Mouse (Mus musculus) testis, postnatal 10 days (tissue): ENCODE results near the gene Il1r2.

Source experiments
- DNase-seq: peaks from one replicate; pipeline ENCODE4 v3.0.0; 2021; ENCODE audit warnings: low spot score

The Il1r2 gene

GRCm38 (mm10) chr1:40073779-40074178 lies at the start of gene Il1r2:
Gene Il1r2 (plus strand): TSS chr1:40074079.
- DNase-seq, result no peak

DNA sequence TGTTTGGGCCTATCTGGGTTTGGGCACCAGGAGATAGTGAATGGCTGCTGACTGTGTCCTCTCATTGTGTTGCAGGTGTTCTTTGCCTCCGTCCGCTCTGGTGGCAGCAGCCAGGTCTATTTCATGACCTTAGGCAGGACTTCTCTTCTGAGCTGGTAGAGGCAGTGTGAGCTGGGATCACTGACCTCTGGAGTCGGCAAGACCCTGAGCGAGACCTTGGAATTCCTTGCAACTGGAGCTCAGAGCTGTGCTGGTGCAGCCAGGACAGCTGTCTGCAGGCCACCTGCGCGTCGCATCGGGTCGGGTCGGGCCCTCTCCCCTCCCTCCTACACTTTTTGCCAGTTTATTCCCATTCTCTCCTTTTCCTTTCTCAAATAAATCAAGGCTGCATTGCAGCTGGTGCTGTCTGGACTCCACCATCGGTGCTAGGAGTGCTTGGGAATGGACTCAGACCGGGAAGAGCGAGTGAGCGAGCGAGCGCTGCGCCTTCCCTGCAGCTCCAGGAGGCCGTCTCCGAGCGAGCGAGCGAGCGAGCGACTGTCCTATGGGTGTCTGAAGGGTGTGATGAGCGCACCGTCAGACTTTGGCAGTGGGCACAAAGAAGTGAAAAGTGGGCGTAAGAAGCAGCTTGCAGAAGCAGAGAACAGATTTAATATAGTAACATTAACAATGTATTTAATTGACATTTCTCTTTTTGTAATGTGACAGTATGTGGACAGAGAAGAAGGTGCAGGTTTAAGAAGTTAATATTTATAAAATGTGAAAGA lies 49.1 kb upstream of the Il1r2 start:
- no peak for DNase-seq

- DNase-seq, result no peak
These were observed 48.5 kb upstream of the Il1r2 start for GRCm38 (mm10) chr1:40025416-40025815.

GRCm38 (mm10) chr1:40027116-40027620 lies 46.7 kb upstream of the Il1r2 start:
- no peak for DNase-seq

GRCm38 (mm10) chr1:40028207-40028998 lies 45.5 kb upstream of the Il1r2 start:
- no peak for DNase-seq

DNA sequence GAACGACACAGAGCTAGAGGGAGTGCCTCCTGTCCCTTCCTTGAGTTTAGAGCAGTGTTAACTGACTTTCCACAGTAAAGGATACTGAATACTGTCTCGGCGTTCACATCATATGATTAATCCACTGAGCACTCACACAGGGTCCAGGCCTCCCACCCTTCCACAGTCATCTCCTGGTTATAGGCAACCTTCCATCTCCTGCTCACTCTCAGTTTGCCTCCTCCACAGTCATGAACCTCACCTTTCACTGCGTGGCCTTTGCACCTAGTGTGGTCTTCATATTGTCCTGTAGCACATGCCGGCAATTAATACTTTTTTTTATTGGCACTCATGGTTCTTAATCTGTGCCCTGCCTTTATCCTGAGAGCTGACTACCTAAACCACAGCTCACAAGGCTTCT lies 44.3 kb upstream of the Il1r2 start:
- DNase-seq, result no peak

GRCm38 (mm10) chr1:40030287-40030975 lies 43.4 kb upstream of the Il1r2 start:
- no peak for DNase-seq

- DNase-seq, result no peak
These were observed 42.9 kb upstream of the Il1r2 start for GRCm38 (mm10) chr1:40030976-40031356.

- no peak for DNase-seq
These were observed 42.3 kb upstream of the Il1r2 start for GRCm38 (mm10) chr1:40031626-40032025.

- DNase-seq, result no peak
These were observed 40.6 kb upstream of the Il1r2 start for GRCm38 (mm10) chr1:40033315-40033714.

- DNase-seq, result no peak
These were observed 40.0 kb upstream of the Il1r2 start for GRCm38 (mm10) chr1:40033743-40034420.

DNA sequence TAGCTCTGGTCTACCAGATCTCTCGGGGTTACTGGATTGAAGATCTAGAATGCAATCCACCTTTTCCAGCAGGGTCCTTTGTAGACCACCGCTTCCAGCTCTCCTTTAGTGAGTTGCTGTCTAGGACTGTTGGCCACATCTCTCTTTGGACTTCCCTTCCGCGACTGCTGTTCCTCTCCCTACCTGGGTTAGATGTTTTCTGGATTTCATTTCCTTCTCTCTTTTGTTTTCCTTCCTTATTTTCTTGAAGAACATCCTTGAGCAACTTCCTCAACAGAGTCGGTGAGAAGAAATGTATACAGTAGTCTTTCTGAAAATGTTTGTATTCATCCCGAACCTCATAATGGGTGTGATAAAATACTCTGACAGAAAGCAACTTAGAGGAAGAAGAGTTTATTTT lies 36.0 kb upstream of the Il1r2 start:
- DNase-seq, result no peak

DNA sequence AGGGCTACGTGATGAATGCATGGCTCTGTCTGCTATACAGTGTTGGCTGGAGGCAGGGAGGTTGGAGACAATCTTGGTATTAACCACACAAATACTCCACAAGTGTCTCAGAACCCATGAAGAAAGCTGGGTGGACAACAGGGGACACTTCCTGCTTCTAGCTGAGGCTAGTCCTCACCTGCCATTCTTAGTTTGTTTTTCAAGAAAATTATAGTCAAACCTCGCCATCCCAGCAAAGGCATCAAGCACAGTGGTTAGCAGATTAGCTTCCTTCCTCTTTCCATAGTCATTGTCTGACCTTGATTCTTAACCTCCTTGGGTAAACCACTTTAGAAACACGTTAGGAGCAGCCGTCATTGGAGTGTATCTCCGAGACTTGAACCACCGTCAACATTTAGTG lies 28.2 kb upstream of the Il1r2 start:
- no peak for DNase-seq

- DNase-seq, result no peak
These were observed 27.3 kb upstream of the Il1r2 start for GRCm38 (mm10) chr1:40046600-40046999.

- DNase-seq, result no peak
These were observed 22.7 kb upstream of the Il1r2 start for GRCm38 (mm10) chr1:40051157-40051556.

DNA sequence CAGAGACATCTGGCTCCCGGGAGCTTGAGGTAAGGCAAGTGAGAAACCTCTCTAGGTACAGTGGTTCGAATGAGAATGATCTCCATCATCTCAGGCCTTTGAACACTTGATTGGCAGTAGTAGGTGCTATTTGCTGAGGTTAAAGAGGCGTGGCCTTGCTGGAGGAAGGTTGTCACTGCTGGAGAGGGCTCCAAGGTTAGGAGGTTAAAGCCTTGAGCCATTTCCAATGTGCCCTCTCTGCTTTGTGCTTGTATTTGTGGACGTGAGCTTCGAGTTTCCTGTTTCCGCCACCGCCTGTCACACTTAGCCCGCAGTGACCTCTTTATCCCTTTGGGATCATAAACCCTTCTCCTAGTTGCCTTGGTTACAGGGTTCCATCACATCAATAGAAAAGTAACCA lies 21.7 kb upstream of the Il1r2 start:
- DNase-seq, result no peak

DNA sequence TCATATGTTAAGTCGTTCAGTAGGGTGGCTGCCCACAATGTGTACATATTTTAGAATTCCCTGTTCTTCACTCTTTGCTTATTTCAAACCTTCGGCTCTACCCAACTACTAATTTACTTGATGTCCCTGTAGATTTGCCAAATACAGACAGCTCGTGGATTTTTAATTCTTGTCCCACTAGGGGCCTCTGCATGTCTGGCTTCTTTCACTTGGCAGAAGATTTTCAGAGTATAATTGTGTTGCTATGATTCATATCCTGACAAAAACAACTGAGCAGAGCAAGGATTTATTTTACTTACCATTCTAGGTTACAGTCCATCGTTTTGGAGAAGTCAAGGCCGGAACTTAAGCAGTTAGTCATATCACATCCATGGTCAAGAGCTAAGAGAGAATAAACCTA lies 20.8 kb upstream of the Il1r2 start:
- DNase-seq, result no peak

GRCm38 (mm10) chr1:40055051-40055450 lies 18.8 kb upstream of the Il1r2 start:
- no peak for DNase-seq

GRCm38 (mm10) chr1:40055963-40056362 lies 17.9 kb upstream of the Il1r2 start:
- no peak for DNase-seq

DNA sequence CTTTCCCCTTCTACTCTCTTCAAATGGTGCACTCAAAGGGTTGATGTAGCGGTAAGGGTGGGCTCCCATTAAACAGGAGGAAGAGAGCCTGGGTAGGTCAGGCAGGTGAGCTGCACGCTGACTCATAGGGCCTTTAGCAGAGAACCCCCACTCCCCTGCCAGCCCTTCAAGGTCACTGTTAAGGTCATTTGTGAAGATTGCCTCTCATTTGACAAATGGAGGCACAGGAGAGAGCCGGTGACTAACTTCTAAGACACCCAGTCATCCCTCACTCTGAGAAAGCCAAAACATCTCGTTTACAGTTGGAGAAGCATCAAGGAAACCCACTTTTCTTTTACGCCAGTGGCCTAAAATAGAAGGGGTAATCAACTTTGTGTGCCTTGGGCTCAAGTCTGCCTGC lies 16.5 kb upstream of the Il1r2 start:
- DNase-seq, result no peak

DNA sequence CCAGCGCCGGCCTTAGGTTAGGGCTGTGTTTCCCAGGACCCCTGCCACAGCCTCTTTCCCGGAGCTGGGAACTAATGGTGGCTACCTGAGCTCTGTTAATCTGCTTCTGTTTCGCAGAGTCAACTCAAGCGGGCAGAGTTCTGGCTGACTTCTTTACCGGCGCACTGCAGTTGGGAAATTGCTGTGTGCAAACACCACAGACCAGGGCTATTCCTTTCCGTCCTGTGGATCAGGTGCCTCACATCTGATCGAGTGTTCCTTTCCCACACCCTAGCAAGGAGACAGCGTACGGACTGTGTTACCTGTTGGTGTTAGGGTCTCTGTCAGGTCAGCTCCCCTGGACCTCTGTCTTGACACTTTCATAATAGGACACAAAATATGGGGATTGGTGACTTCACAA lies 15.9 kb upstream of the Il1r2 start:
- DNase-seq, result no peak

DNA sequence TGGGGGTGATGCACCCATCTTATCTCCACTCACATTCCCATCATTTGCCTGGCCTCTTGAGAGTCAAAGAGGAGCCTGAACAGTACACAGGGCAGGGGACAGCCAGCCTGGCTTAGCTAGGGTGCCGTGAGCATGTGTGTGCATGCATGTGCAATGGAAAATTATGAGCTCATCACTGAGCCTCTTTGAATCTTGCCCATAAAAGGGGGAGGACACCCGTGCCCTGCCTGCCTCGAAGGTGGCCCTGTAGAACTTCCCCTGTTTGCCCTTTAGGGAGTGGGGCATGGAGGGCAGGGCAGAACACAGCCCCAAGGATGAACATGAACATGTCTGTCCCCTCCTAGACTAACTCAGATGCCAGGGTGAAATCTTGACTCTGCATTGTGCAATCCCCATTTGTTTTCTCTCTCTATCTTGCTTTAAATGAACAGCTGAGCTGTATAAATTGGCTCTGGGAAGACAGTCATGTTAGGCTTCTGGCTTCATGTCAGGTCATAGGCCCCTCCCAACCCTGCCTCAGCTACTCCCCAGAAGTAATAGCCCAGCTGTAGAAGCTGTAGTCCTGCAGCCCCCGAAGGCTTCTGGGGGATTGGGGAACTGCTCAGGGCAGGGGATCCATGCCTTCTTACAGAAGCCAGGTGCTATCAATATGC lies 14.6 kb upstream of the Il1r2 start:
- no peak for DNase-seq
